Mouse (Mus musculus) liver, embryonic 11.5 days (tissue): Measurements from ENCODE around the gene Flna. TPM values are rescaled to one million over a fixed set of nuclear protein-coding genes. Genes with fewer than 3 reads are reported as not detected.
"Not testable (repeated sequence)": the region's sequence is repeated elsewhere in the genome, so short reads cannot be mapped to it uniquely, and the experiment has no call there.

Source experiments
- ATAC-seq: fragments of 200-750 bp; cut with Nextera tagmentation; replicated peaks from 2 replicates; pipeline ENCODE4 v1.8.0; 2017; ENCODE audit warnings: moderate number of reproducible peaks, mild to moderate bottlenecking, moderate TSS enrichment, moderate library complexity; ENCODE audit not compliant: low FRiP score
- DNase-seq: peaks from one replicate; pipeline ENCODE4 v3.0.0-alpha.2; 2017; ENCODE audit warnings: low spot score
- H3K27ac ChIP-seq: fragments of 300-500 bp; sonication (generic); 2 replicates; pipeline ENCODE4 v1.5.1; 2014; ENCODE audit warnings: mild to moderate bottlenecking, low read depth, low read length, control low read depth
- H3K27me3 ChIP-seq: fragments of 300-500 bp; sonication (generic); replicated peaks from 2 replicates; pipeline ENCODE4 v1.6.1; 2014; ENCODE audit warnings: low read length, mixed read lengths; ENCODE audit not compliant: control insufficient read depth, insufficient read depth
- H3K36me3 ChIP-seq: fragments of 300-500 bp; sonication (generic); 2 replicates; pipeline ENCODE4 v1.6.1; 2014; ENCODE audit warnings: mild to moderate bottlenecking, low read length, moderate library complexity, mixed read lengths; ENCODE audit not compliant: control insufficient read depth, insufficient read depth
- H3K4me1 ChIP-seq: fragments of 300-500 bp; sonication (generic); replicated peaks from 2 replicates; pipeline ENCODE4 v1.6.1; 2014; ENCODE audit warnings: low read length, mixed read lengths; ENCODE audit not compliant: control insufficient read depth, insufficient read depth
- H3K4me2 ChIP-seq: fragments of 300-500 bp; sonication (generic); 2 replicates; pipeline ENCODE4 v1.6.1; 2014; ENCODE audit warnings: mild to moderate bottlenecking, control low read depth, moderate library complexity
- H3K4me3 ChIP-seq: fragments of 300-500 bp; sonication (generic); 2 replicates; pipeline ENCODE4 v1.5.1; 2014; ENCODE audit warnings: low read depth, low read length, control low read depth
- H3K9ac ChIP-seq: fragments of 300-500 bp; sonication (generic); 2 replicates; pipeline ENCODE4 v1.6.1; 2014; ENCODE audit warnings: low read depth, low read length, control low read depth
- H3K9me3 ChIP-seq: fragments of 300-500 bp; sonication (generic); 2 replicates; pipeline ENCODE4 v1.6.1; 2016; ENCODE audit warnings: low read length, inconsistent platforms, mixed read lengths; ENCODE audit not compliant: control insufficient read depth
- WGBS: fragments of 180-500 bp; shearing (Covaris S2); extraction: QIAGEN DNeasy Blood & Tissue Kit; methylation state at CpG from one replicate; pipeline ENCODE4 v1.1.7; 2014; 5-methylcytosine and 5-hydroxymethylcytosine counted together
- polyA plus RNA-seq: library from polyadenylated mRNA; unstranded; fragments of >200 nt; fragmentation: Nextera tagmentation; extraction: Ambion mirVana; gene quantifications from 2 replicates; pipeline ENCODE4 v1.2.1, GENCODE M21; 2014

Gene Flna
- polyA plus RNA-seq, 1 experiment from 2014 or later, result 175 TPM

- peaks cover 5% of the 10 kb centered on the region; the same call in 1 of the 2 replicates for H3K4me1 ChIP-seq
- no peaks in the 10 kb centered on the region for H3K9me3 ChIP-seq
- no peak overlapping the region for H3K27ac ChIP-seq
- ATAC-seq, result peak; percentile 70
- H3K4me3 ChIP-seq, result peak overlapping the region; percentile 60
- 40% methylated on average over 3 of the region's 3 CpGs for WGBS
- peak overlapping the region; percentile 30; the same call in 1 of the 2 replicates for H3K9ac ChIP-seq
- H3K27me3 ChIP-seq, result no peaks in the 10 kb centered on the region
- H3K4me2 ChIP-seq, result peak overlapping the region; percentile 66
- H3K36me3 ChIP-seq, result peaks cover 9% of the 10 kb centered on the region
- no peak for DNase-seq
These were observed 5.8 kb downstream of the Flna start for GRCm38 (mm10) chrX:74243807-74244206.

GRCm38 (mm10) chrX:74243396-74243795, 6.2 kb downstream of the Flna start:
- H3K4me3 ChIP-seq, result peak overlapping the region; percentile 60; the same call in 1 of the 2 replicates
- 71% methylated on average over 2 of the region's 2 CpGs for WGBS
- no peak for ATAC-seq
- no peak for DNase-seq
- peaks cover 5% of the 10 kb centered on the region; the same call in 1 of the 2 replicates for H3K4me1 ChIP-seq
- peak overlapping the region; percentile 30; the same call in 1 of the 2 replicates for H3K9ac ChIP-seq
- no peaks in the 10 kb centered on the region for H3K9me3 ChIP-seq
- peak overlapping the region; percentile 66 for H3K4me2 ChIP-seq
- H3K27ac ChIP-seq, result no peak overlapping the region
- no peaks in the 10 kb centered on the region for H3K27me3 ChIP-seq
- H3K36me3 ChIP-seq, result peaks cover 9% of the 10 kb centered on the region

GRCm38 (mm10) chrX:74240332-74240731, 9.3 kb downstream of the Flna start:
- H3K36me3 ChIP-seq, result peaks cover 16% of the 10 kb centered on the region
- no peaks in the 10 kb centered on the region for H3K27me3 ChIP-seq
- 90% methylated on average over 4 of the region's 4 CpGs for WGBS
- H3K9ac ChIP-seq, result no peak overlapping the region
- no peak overlapping the region for H3K4me2 ChIP-seq
- ATAC-seq, result no peak
- no peak overlapping the region for H3K4me3 ChIP-seq
- H3K27ac ChIP-seq, result no peak overlapping the region
- peaks cover 5% of the 10 kb centered on the region; the same call in 1 of the 2 replicates for H3K4me1 ChIP-seq
- DNase-seq, result no peak
- no peaks in the 10 kb centered on the region for H3K9me3 ChIP-seq

- H3K4me1 ChIP-seq, result no peaks in the 10 kb centered on the region
- H3K9me3 ChIP-seq, result no peaks in the 10 kb centered on the region
- no peak for ATAC-seq
- H3K36me3 ChIP-seq, result peaks cover 20% of the 10 kb centered on the region; the same call in 1 of the 2 replicates
- no peaks in the 10 kb centered on the region for H3K27me3 ChIP-seq
- DNase-seq, result no peak
- 91% methylated on average over 5 of the region's 5 CpGs for WGBS
- H3K4me3 ChIP-seq, result no peak overlapping the region
- H3K27ac ChIP-seq, result no peak overlapping the region
- H3K9ac ChIP-seq, result no peak overlapping the region
- no peak overlapping the region for H3K4me2 ChIP-seq
These were observed 16.4 kb downstream of the Flna start for GRCm38 (mm10) chrX:74233196-74233595.

GRCm38 (mm10) chrX:74230038-74230437, 19.6 kb downstream of the Flna start:
- H3K9me3 ChIP-seq, result no peaks in the 10 kb centered on the region
- no peaks in the 10 kb centered on the region for H3K27me3 ChIP-seq
- no peak overlapping the region for H3K4me3 ChIP-seq
- WGBS, result 60% methylated on average over 1 of the region's 1 CpGs
- no peak overlapping the region for H3K9ac ChIP-seq
- peaks cover 12% of the 10 kb centered on the region; the same call in 1 of the 2 replicates for H3K36me3 ChIP-seq
- ATAC-seq (no peak), DNase-seq (no peak)
- H3K27ac ChIP-seq, result no peak overlapping the region
- H3K4me1 ChIP-seq, result no peaks in the 10 kb centered on the region
- no peak overlapping the region for H3K4me2 ChIP-seq

GRCm38 (mm10) chrX:74220099-74220498, 29.5 kb downstream of the Flna start:
- H3K9me3 ChIP-seq, H3K27ac ChIP-seq, H3K27me3 ChIP-seq, H3K4me3 ChIP-seq, H3K4me2 ChIP-seq, ATAC-seq, H3K9ac ChIP-seq, DNase-seq, H3K36me3 ChIP-seq, H3K4me1 ChIP-seq: not testable (repeated sequence)
- 44% methylated on average over 1 of the region's 1 CpGs for WGBS

- Histone ChIP-seq H3K9me3 (no peaks in the 10 kb centered on the region), H3K9ac (no peak overlapping the region), H3K4me2 (no peak overlapping the region), H3K27ac (no peak overlapping the region), H3K4me1 (no peaks in the 10 kb centered on the region), H3K36me3 (0 out of 2 replicates have a peak, but pooled peaks cover 3% of the 10 kb centered on the region), H3K27me3 (no peaks in the 10 kb centered on the region), H3K4me3 (no peak overlapping the region)
- no peak for DNase-seq
- no peak for ATAC-seq
- 57% methylated on average over 13 of the region's 13 CpGs for WGBS
These were observed 30.2 kb downstream of the Flna start for GRCm38 (mm10) chrX:74219449-74219848.

GRCm38 (mm10) chrX:74218496-74218895, 31.1 kb downstream of the Flna start:
- no peak for DNase-seq
- Histone ChIP-seq H3K36me3 (0 out of 2 replicates have a peak, but pooled peaks cover 2% of the 10 kb centered on the region), H3K4me3 (no peak overlapping the region), H3K4me2 (no peak overlapping the region), H3K27ac (no peak overlapping the region), H3K4me1 (no peaks in the 10 kb centered on the region), H3K9ac (no peak overlapping the region), H3K27me3 (no peaks in the 10 kb centered on the region), H3K9me3 (no peaks in the 10 kb centered on the region)
- ATAC-seq, result no peak
- WGBS, result 80% methylated on average over 4 of the region's 4 CpGs

- Histone ChIP-seq H3K9me3 (no peaks in the 10 kb centered on the region), H3K4me3 (no peak overlapping the region), H3K9ac (no peak overlapping the region), H3K36me3 (no peaks in the 10 kb centered on the region), H3K4me1 (no peaks in the 10 kb centered on the region), H3K4me2 (no peak overlapping the region), H3K27ac (no peak overlapping the region), H3K27me3 (no peaks in the 10 kb centered on the region)
- ATAC-seq (no peak), DNase-seq (no peak)
- WGBS, result 78% methylated on average over 2 of the region's 2 CpGs
These were observed 46.1 kb downstream of the Flna start for GRCm38 (mm10) chrX:74203556-74203955.
